Comparison of ENCODE assay signal across 25 mouse cellular contexts in genomic region chr17:70316327-70316726, GRCm38 (mm10).
"Had no signal": no experiment of that assay in that cellular context is flagged by ENCODE, and none has a peak within 500 bp of the region (broad histone marks: within the 10 kb centered on the region; RNA-seq: fewer than 3 reads in every experiment).

No protein-coding gene starts in this region.

- DNase-seq: gastrocnemius, postnatal 14 days; gastrocnemius, postnatal 36 days; heart, adult 11 months; heart, adult 2 months; heart, postnatal 14 days; heart, postnatal 36 days; kidney, adult 18-20 months; kidney, adult 8-10 months; kidney, postnatal 10 days; kidney, postnatal 25 days; kidney, postnatal 4 days; liver; liver, embryonic 13.5 days had no signal

- H3K4me3 ChIP-seq: heart, adult 2 months; heart, embryonic 13.5 days; heart, embryonic 15.5 days; hindbrain, embryonic 10.5 days; hindbrain, embryonic 12.5 days; intestine, embryonic 15.5 days; limb, embryonic 10.5 days; limb, embryonic 12.5 days; liver, embryonic 13.5 days; liver, embryonic 15.5 days had no signal

- ATAC-seq: hindbrain, embryonic 16.5 days; inflammation-experienced regulatory T-cells, adult 6 months; intestine, embryonic 15.5 days; intestine, postnatal 0 days had no signal

- H3K27ac ChIP-seq: heart, adult 2 months; heart, embryonic 13.5 days; heart, embryonic 15.5 days; hindbrain, embryonic 10.5 days; hindbrain, embryonic 12.5 days; hindbrain, embryonic 14.5 days; intestine, embryonic 15.5 days; limb, embryonic 10.5 days; limb, embryonic 12.5 days; liver, embryonic 13.5 days; liver, embryonic 15.5 days had no signal
